Mouse (Mus musculus): ENCODE results near the gene Prkci.

GRCm38 (mm10) chr3:31060745-31061102, 65.2 kb downstream of the Prkci start:
- TF ChIP-seq POLR2A (IDR thresholded peaks at IDR 0.05; ENCODE audit: insufficient read depth, low read length): no peak
- TF ChIP-seq CTCF (IDR thresholded peaks at IDR 0.05; ENCODE audit: low read depth, low read length): no peak
